Mouse (Mus musculus) ovary, adult 10 weeks (tissue): Measurements from ENCODE around the gene Gtf2a1. TPM values are rescaled to one million over a fixed set of nuclear protein-coding genes. Genes with fewer than 3 reads are reported as not detected.

Experiments used
- polyA plus RNA-seq: library from polyadenylated mRNA; stranded (reverse); fragments of 350-450 nt; fragmentation: Illumina TruSeq; extraction: RNeasy Lipid Tissue Mini Kit (QIAGEN cat#74804); gene quantifications from one replicate; pipeline ENCODE4 v1.2.3, GENCODE M21; 2014

Gene Gtf2a1
- polyA plus RNA-seq, result 73.7 TPM

DNA sequence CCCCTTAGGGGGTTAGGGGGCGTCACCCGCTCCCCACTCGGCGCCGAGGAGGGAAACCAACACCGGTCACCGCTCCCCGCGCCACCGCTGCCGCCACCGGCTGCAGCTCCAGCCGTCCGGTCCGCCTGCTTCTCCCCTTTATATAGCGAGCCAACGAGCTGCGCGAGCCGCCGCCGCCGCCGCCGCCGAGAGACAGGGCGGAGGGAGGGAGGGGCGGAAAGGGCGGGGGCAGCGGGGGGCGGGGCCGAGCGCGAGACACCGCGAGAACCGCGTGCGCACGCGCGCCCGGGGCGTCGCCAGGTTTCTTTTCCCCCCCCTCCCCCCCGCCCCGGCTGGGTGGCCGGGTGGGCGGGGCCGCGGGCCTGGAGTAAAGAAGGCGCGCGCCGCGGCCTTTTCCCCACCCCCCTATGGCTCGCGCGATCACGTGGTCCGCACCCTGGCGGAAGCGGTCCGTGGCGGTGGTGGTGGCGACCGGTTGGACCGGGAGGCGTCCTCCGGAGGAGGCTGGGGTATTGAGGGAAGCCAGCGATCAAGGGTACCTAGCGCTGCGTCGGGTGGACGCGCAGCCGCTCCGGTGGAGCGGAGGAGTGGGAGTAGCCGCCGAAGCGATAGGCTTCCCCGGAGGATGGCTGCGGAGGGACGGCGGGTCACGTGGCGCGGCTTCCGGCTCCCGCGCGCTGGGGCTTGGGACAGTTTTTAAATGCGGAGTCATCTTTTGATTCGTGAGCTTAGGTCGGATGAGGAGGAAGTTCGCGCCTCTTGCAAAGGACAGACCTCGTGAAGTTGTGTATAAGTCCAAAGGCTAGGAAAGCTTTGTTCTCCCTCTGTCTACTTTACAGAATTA lies at the start of gene Gtf2a1:
TSS of gene Gtf2a1 (minus strand) at position 641 of the 844 bp plus-strand sequence.

Other genes starting within 250 kb of the Gtf2a1 start
- gene Cep128, start 206.1 kb downstream of the Gtf2a1 start, polyA plus RNA-seq, result 19.7 TPM
- 11.2 TPM for gene Tshr, start 205.9 kb downstream of the Gtf2a1 start, polyA plus RNA-seq
- gene Ston2, start 197.9 kb upstream of the Gtf2a1 start, polyA plus RNA-seq, result 38.2 TPM